Mouse (Mus musculus) MEL (cell line): Measurements from ENCODE around the gene Dcdc2b. TPM values are rescaled to one million over a fixed set of nuclear protein-coding genes. Genes with fewer than 3 reads are reported as not detected.

Source experiments
- DNase-seq: peaks from one replicate; pipeline ENCODE4 v3.0.0; 2011; ENCODE audit warnings: low read depth, low spot score
- H3K27ac ChIP-seq: 2 replicates; pipeline ENCODE4 v1.5.1; 2012; ENCODE audit warnings: low read depth, mild to moderate bottlenecking, control low read depth, low read length, moderate library complexity; ENCODE audit not compliant: control insufficient read depth
- H3K27me3 ChIP-seq, 2 experiments: fragments of 150-350 bp in 1 of 2; sonication (generic) in 1 of 2; 2 replicates each; pipeline ENCODE4 v1.6.1; 2012; ENCODE audit warnings: low read length in 2 of 2, mild to moderate bottlenecking in 2 of 2, improper control_type of control experiment in 1 of 2, moderate library complexity in 1 of 2; ENCODE audit not compliant: insufficient read depth in 2 of 2, control insufficient read depth in 1 of 2
- H3K36me3 ChIP-seq, 2 experiments: 2 replicates each; pipeline ENCODE4 v1.6.1; 2012 to 2014; ENCODE audit warnings: low read length in 2 of 2, improper control_type of control experiment in 1 of 2, inconsistent platforms in 1 of 2, mild to moderate bottlenecking in 1 of 2; ENCODE audit not compliant: insufficient read depth in 2 of 2, control insufficient read depth in 1 of 2
- H3K4me1 ChIP-seq, 2 experiments: fragments of 150-350 bp in 1 of 2; sonication (generic) in 1 of 2; 2 replicates each; pipeline ENCODE4 v1.6.1; 2012; ENCODE audit warnings: low read length in 2 of 2, improper control_type of control experiment in 1 of 2, mild to moderate bottlenecking in 1 of 2; ENCODE audit not compliant: insufficient read depth in 2 of 2, control insufficient read depth in 1 of 2
- H3K4me3 ChIP-seq, 2 experiments: fragments of 150-350 bp in 1 of 2; sonication (generic) in 1 of 2; 2 replicates each; pipeline ENCODE4 v1.5.1; 2012; ENCODE audit warnings: low read depth in 2 of 2, low read length in 2 of 2, mild to moderate bottlenecking in 2 of 2, moderate library complexity in 2 of 2, control low read depth in 1 of 2, improper control_type of control experiment in 1 of 2; ENCODE audit not compliant: control insufficient read depth in 1 of 2, insufficient read depth in 1 of 2
- H3K79me2 ChIP-seq: 2 replicates; pipeline ENCODE4 v1.6.1; 2012; ENCODE audit warnings: mild to moderate bottlenecking, low read length, moderate library complexity; ENCODE audit not compliant: control insufficient read depth, poor library complexity, insufficient read depth
- H3K9ac ChIP-seq: 2 replicates; pipeline ENCODE4 v1.6.1; 2012; ENCODE audit warnings: low read depth, mild to moderate bottlenecking, control low read depth, low read length, moderate library complexity; ENCODE audit not compliant: control insufficient read depth, poor library complexity, severe bottlenecking
- H3K9me3 ChIP-seq: fragments of 150-350 bp; sonication (generic); replicated peaks from 2 replicates; pipeline ENCODE4 v1.6.1; 2012; ENCODE audit warnings: mild to moderate bottlenecking, low read length, improper control_type of control experiment, moderate library complexity; ENCODE audit not compliant: insufficient read depth
- CHD1 ChIP-seq: IDR thresholded peaks from 2 replicates; pipeline ENCODE4 v1.6.1; 2012; ENCODE audit warnings: low read depth, mild to moderate bottlenecking, inconsistent platforms, low read length, improper control_type of control experiment
- CHD2 ChIP-seq: IDR thresholded peaks from 2 replicates; pipeline ENCODE4 v1.6.1; 2011; ENCODE audit warnings: low read length, improper control_type of control experiment
- CTCF ChIP-seq, 3 experiments: IDR thresholded peaks in 2 of 3; conservative IDR thresholded peaks in 1 of 3; 2 replicates each; pipeline ENCODE4 v1.5.1; 2011 to 2012; ENCODE audit warnings: low read length in 3 of 3, low read depth in 2 of 3, mild to moderate bottlenecking in 2 of 3, improper control_type of control experiment in 1 of 3, inconsistent platforms in 1 of 3, mixed read lengths in 1 of 3, moderate library complexity in 1 of 3; ENCODE audit not compliant: control insufficient read depth in 1 of 3, insufficient read depth in 1 of 3, poor library complexity in 1 of 3, severe bottlenecking in 1 of 3
- ETS1 ChIP-seq: IDR thresholded peaks from 2 replicates; pipeline ENCODE4 v1.6.1; 2012; ENCODE audit warnings: low read depth, mild to moderate bottlenecking, inconsistent platforms, low read length, improper control_type of control experiment, moderate library complexity
- GATA1 ChIP-seq: IDR thresholded peaks from 2 replicates; pipeline ENCODE4 v1.6.1; 2011; ENCODE audit warnings: low read depth, low read length, improper control_type of control experiment
- HCFC1 ChIP-seq: IDR thresholded peaks from 2 replicates; pipeline ENCODE4 v1.6.1; 2012; ENCODE audit warnings: low read depth, mild to moderate bottlenecking, inconsistent platforms, low read length, improper control_type of control experiment, moderate library complexity
- JUND ChIP-seq: IDR thresholded peaks from 2 replicates; pipeline ENCODE4 v1.6.1; 2011; ENCODE audit warnings: low read depth, mild to moderate bottlenecking, improper control_type of control experiment, low read length
- KAT2A ChIP-seq: conservative IDR thresholded peaks from 2 replicates; pipeline ENCODE4 v1.6.1; 2012; ENCODE audit warnings: low read depth, low read length, improper control_type of control experiment, inconsistent platforms
- MXI1 ChIP-seq: IDR thresholded peaks from 2 replicates; pipeline ENCODE4 v1.6.1; 2011; ENCODE audit warnings: mild to moderate bottlenecking, low read depth, low read length, improper control_type of control experiment
- SIN3A ChIP-seq: IDR thresholded peaks from 2 replicates; pipeline ENCODE4 v1.6.1; 2012; ENCODE audit warnings: low read length, improper control_type of control experiment, inconsistent platforms
- SMC3 ChIP-seq: IDR thresholded peaks from 2 replicates; pipeline ENCODE4 v1.6.1; 2011; ENCODE audit warnings: low read depth, low read length, improper control_type of control experiment
- ZMIZ1 ChIP-seq: IDR thresholded peaks from 2 replicates; pipeline ENCODE4 v1.6.1; 2012; ENCODE audit warnings: low read depth, mild to moderate bottlenecking, inconsistent platforms, low read length, improper control_type of control experiment, moderate library complexity
- polyA plus RNA-seq, 2 experiments: library from polyadenylated mRNA; stranded (reverse) in 1 of 2; unstranded in 1 of 2; fragments of >175 nt in 1 of 2; fragments of >200 nt in 1 of 2; gene quantifications; 2 replicates each; pipeline versions ENCODE4 v1.2.1 to v1.2.4; 2012; ENCODE audit warnings: low replicate concordance in 2 of 2, low read depth in 1 of 2; ENCODE audit not compliant: insufficient read length in 2 of 2, insufficient read depth in 1 of 2, missing spikeins in 1 of 2
- total RNA-seq: library from RNA; depleted of rRNA; stranded (reverse); fragments of 300-350 nt; gene quantifications from 2 replicates; pipeline ENCODE4 v1.2.3, GENCODE M21; 2012

Dcdc2b gene
- total and polyA plus RNA-seq, 3 experiments: 1.3 TPM; not detected in 2

DNA sequence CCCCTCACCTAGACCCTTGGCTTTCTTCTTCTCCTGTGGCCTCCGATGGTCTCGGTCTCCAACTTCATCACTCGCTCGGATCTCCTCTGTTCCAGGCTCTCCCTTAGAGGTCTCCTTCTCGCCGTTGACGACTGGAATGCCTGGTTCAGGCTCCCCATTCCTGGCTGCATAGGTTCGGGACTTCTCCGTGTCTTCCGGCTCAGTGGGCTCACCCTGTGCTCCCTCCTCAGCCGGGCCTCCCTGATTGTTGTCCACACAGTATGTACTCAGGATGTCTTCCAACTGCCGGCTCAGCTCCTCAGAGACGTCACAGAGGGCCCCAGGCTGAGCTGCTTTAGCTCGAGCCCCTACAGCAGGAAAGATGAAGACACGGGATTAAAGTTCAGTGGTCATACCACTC, 25.2 kb upstream of the Dcdc2b start:
- Histone ChIP-seq H3K27ac (no peak overlapping the region), H3K4me1 (peaks cover 2 to 23% of the 10 kb centered on the region in 2 experiments; a peak in 3 of 4 replicates), H3K9me3 (no peaks in the 10 kb centered on the region), H3K27me3 (no peaks in the 10 kb centered on the region), H3K9ac (peak overlapping the region; percentile 98), H3K4me3 (peak overlapping the region in 1 of 2 experiments; percentile 91; a peak in 1 of 4 replicates), H3K79me2 (peaks cover 20% of the 10 kb centered on the region), H3K36me3 (peaks cover 8 to 17% of the 10 kb centered on the region in 2 experiments)
- no peak for TF ChIP-seq SMC3
- no peak for DNase-seq

- H3K9ac ChIP-seq: no peak overlapping the region
- H3K4me3 ChIP-seq: no peak overlapping the region
- TF ChIP-seq KAT2A: no peak
- TF ChIP-seq ZMIZ1: no peak
- no peak for TF ChIP-seq HCFC1
- peak; percentile 52 for DNase-seq
- H3K27me3 ChIP-seq: no peaks in the 10 kb centered on the region
- H3K27ac ChIP-seq: peak overlapping the region; percentile 33; the same call in 1 of the 2 replicates
- H3K9me3 ChIP-seq: no peaks in the 10 kb centered on the region
- peaks cover 3% of the 10 kb centered on the region for H3K79me2 ChIP-seq
- peaks cover 2 to 13% of the 10 kb centered on the region in 2 experiments; a peak in 3 of 4 replicates for H3K4me1 ChIP-seq
- peaks cover 12 to 14% of the 10 kb centered on the region in 2 experiments for H3K36me3 ChIP-seq
Measured at GRCm38 (mm10) chr4:129633852-129634251, 19.8 kb upstream of the Dcdc2b start.

DNA sequence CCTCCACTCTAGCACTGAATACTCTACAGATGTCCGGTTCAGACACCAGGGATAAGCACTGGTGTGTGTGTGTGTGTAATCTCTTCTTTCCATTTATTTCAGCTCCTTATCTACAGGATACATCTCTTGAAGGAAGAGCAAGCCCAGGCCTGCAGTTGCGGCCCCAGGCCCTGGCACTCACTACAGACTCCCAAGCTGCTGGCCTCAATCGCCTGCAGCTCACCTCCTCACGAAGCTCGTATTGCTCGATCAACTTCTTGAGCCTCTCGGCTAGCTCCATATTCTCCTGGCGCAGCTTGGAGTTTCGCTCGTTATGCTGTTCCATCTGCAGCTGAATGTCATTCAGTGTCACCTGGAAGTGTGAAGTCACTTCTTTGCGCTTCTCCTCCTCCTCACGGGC, 17.8 kb upstream of the Dcdc2b start:
- H3K9me3 ChIP-seq: no peaks in the 10 kb centered on the region
- H3K27me3 ChIP-seq: no peaks in the 10 kb centered on the region
- peaks cover 8 to 12% of the 10 kb centered on the region in 2 experiments for H3K36me3 ChIP-seq
- no peaks in the 10 kb centered on the region; the same call in 1 of the 2 replicates for H3K79me2 ChIP-seq
- H3K27ac ChIP-seq: no peak overlapping the region
- DNase-seq: no peak
- no peak overlapping the region for H3K4me3 ChIP-seq
- TF ChIP-seq CTCF (IDR thresholded peaks at IDR 0.05 in 2 of 3, conservative IDR thresholded peaks at IDR 0.05 in 1 of 3; ENCODE audit: control insufficient read depth in 1 of 3, insufficient read depth in 1 of 3, low read depth in 2 of 3, low read length in 3 of 3, poor library complexity in 1 of 3, severe bottlenecking in 1 of 3) (no peak), ETS1 (no peak), SIN3A (no peak), CHD2 (no peak), JUND (no peak), GATA1 (no peak), MXI1 (no peak), CHD1 (no peak)
- H3K4me1 ChIP-seq: peaks cover 2 to 9% of the 10 kb centered on the region in 2 experiments; a peak in 3 of 4 replicates
- no peak overlapping the region for H3K9ac ChIP-seq
